Mouse (Mus musculus) limb, embryonic 14.5 days (tissue): ENCODE results near the gene 4930455H04Rik. TPM values are rescaled to one million over a fixed set of nuclear protein-coding genes. Genes with fewer than 3 reads are reported as not detected.

ENCODE experiments used
- ATAC-seq: fragments of 200-750 bp; cut with Nextera tagmentation; 2 replicates; pipeline ENCODE4 v1.8.0; 2017; ENCODE audit warnings: low read depth, moderate number of reproducible peaks, moderate TSS enrichment; ENCODE audit not compliant: low FRiP score
- DNase-seq: peaks from one replicate; pipeline ENCODE4 v3.0.0-alpha.2; 2015; ENCODE audit warnings: low spot score
- H3K27ac ChIP-seq: fragments of 300-500 bp; sonication (generic); replicated peaks from 2 replicates; pipeline ENCODE4 v1.5.1; 2014; ENCODE audit warnings: low read depth, mild to moderate bottlenecking, low read length, moderate library complexity, mixed read lengths
- H3K27me3 ChIP-seq: fragments of 300-500 bp; sonication (generic); 2 replicates; pipeline ENCODE4 v1.6.1; 2014; ENCODE audit warnings: low read length, mixed read lengths; ENCODE audit not compliant: control insufficient read depth, insufficient read depth
- H3K36me3 ChIP-seq: fragments of 300-500 bp; sonication (generic); 2 replicates; pipeline ENCODE4 v1.6.1; 2014; ENCODE audit warnings: mild to moderate bottlenecking, low read length, moderate library complexity, mixed read lengths; ENCODE audit not compliant: control insufficient read depth, insufficient read depth
- H3K4me1 ChIP-seq: fragments of 300-500 bp; sonication (generic); 2 replicates; pipeline ENCODE4 v1.6.1; 2014; ENCODE audit warnings: antibody characterized with exemption, low read length, mixed read lengths; ENCODE audit not compliant: control insufficient read depth, insufficient read depth
- H3K4me2 ChIP-seq: fragments of 300-500 bp; sonication (generic); replicated peaks from 2 replicates; pipeline ENCODE4 v1.6.1; 2014; ENCODE audit warnings: low read depth, mild to moderate bottlenecking, low read length, moderate library complexity; ENCODE audit not compliant: severe bottlenecking
- H3K4me3 ChIP-seq: fragments of 300-500 bp; sonication (generic); replicated peaks from 2 replicates; pipeline ENCODE4 v1.5.1; 2014; ENCODE audit warnings: low read length
- H3K9ac ChIP-seq: fragments of 300-500 bp; sonication (generic); 2 replicates; pipeline ENCODE4 v1.6.1; 2014; ENCODE audit warnings: mild to moderate bottlenecking, low read depth, low read length, moderate library complexity; ENCODE audit not compliant: severe bottlenecking
- H3K9me3 ChIP-seq: fragments of 300-500 bp; sonication (generic); 2 replicates; pipeline ENCODE4 v1.6.1; 2016; ENCODE audit warnings: low read length; ENCODE audit not compliant: control insufficient read depth
- POLR2A ChIP-seq: fragments of 200-500 bp; IDR thresholded peaks from 2 replicates; pipeline ENCODE4 v1.8.0; 2012; ENCODE audit warnings: inconsistent platforms, mild to moderate bottlenecking, moderate library complexity, borderline replicate concordance; ENCODE audit not compliant: insufficient read depth, insufficient read length; ENCODE audit errors: extremely low read depth
- WGBS: fragments of 180-500 bp; shearing (Covaris S2); extraction: QIAGEN DNeasy Blood & Tissue Kit; methylation state at CpG from one replicate; pipeline ENCODE4 v1.1.7; 2014; 5-methylcytosine and 5-hydroxymethylcytosine counted together
- polyA plus RNA-seq, 2 experiments: library from polyadenylated mRNA; depleted of rRNA in 1 of 2; stranded (reverse) in 1 of 2; unstranded in 1 of 2; fragments of >200 nt; fragmentation: Nextera tagmentation in 1 of 2; extraction: Ambion mirVana in 1 of 2; gene quantifications; 2 replicates each; pipeline versions ENCODE4 v1.2.1 to v1.2.3; 2012 to 2014

The 4930455H04Rik gene
- polyA plus RNA-seq, 2 experiments, result not detected

GRCm38 (mm10) chr3:116988221-116988620 is 20.2 kb downstream of the 4930455H04Rik start:
- Histone ChIP-seq H3K36me3 (no peaks in the 10 kb centered on the region), H3K9ac (no peak overlapping the region), H3K27me3 (no peaks in the 10 kb centered on the region), H3K27ac (no peak overlapping the region), H3K4me2 (no peak overlapping the region), H3K4me3 (no peak overlapping the region), H3K4me1 (no peaks in the 10 kb centered on the region), H3K9me3 (no peaks in the 10 kb centered on the region)
- WGBS, result 92% methylated on average over 3 of the region's 3 CpGs
- ATAC-seq (no peak), DNase-seq (no peak)
- no peak for TF ChIP-seq POLR2A

- 78% methylated on average over 2 of the region's 2 CpGs for WGBS
- TF ChIP-seq POLR2A, result no peak
- no peak overlapping the region for H3K27ac ChIP-seq
- no peaks in the 10 kb centered on the region for H3K36me3 ChIP-seq
- ATAC-seq (no peak), DNase-seq (no peak)
- H3K4me3 ChIP-seq, result no peak overlapping the region
- no peaks in the 10 kb centered on the region for H3K9me3 ChIP-seq
- H3K9ac ChIP-seq, result no peak overlapping the region
- no peaks in the 10 kb centered on the region for H3K27me3 ChIP-seq
- H3K4me2 ChIP-seq, result no peak overlapping the region
- H3K4me1 ChIP-seq, result no peaks in the 10 kb centered on the region
Observed at GRCm38 (mm10) chr3:116991180-116991579, 23.1 kb downstream of the 4930455H04Rik start.

- no peaks in the 10 kb centered on the region for H3K27me3 ChIP-seq
- no peaks in the 10 kb centered on the region for H3K4me1 ChIP-seq
- no peak overlapping the region for H3K4me3 ChIP-seq
- H3K27ac ChIP-seq, result no peak overlapping the region
- no peak overlapping the region for H3K9ac ChIP-seq
- ATAC-seq, result no peak
- H3K9me3 ChIP-seq, result no peaks in the 10 kb centered on the region
- no peak for TF ChIP-seq POLR2A
- no peak for DNase-seq
- no peaks in the 10 kb centered on the region for H3K36me3 ChIP-seq
- no peak overlapping the region for H3K4me2 ChIP-seq
- WGBS, result 79% methylated on average over 2 of the region's 2 CpGs
Observed at GRCm38 (mm10) chr3:116993011-116993410, 24.9 kb downstream of the 4930455H04Rik start.

GRCm38 (mm10) chr3:117001686-117002485 is 33.8 kb downstream of the 4930455H04Rik start:
- no peak overlapping the region for H3K4me2 ChIP-seq
- no peak overlapping the region for H3K9ac ChIP-seq
- ATAC-seq, result peak; percentile 62
- DNase-seq, result peak; percentile 16
- no peak overlapping the region for H3K4me3 ChIP-seq
- no peak overlapping the region for H3K27ac ChIP-seq
- no peaks in the 10 kb centered on the region for H3K27me3 ChIP-seq
- H3K9me3 ChIP-seq, result no peaks in the 10 kb centered on the region
- no peaks in the 10 kb centered on the region for H3K36me3 ChIP-seq
- 32% methylated on average over 9 of the region's 9 CpGs for WGBS
- H3K4me1 ChIP-seq, result peaks cover 3% of the 10 kb centered on the region; the same call in 1 of the 2 replicates
- no peak for TF ChIP-seq POLR2A

GRCm38 (mm10) chr3:117003379-117003778 is 35.3 kb downstream of the 4930455H04Rik start:
- 69% methylated on average over 6 of the region's 6 CpGs for WGBS
- ATAC-seq (no peak), DNase-seq (no peak)
- Histone ChIP-seq H3K4me3 (no peak overlapping the region), H3K9me3 (no peaks in the 10 kb centered on the region), H3K4me2 (no peak overlapping the region), H3K27ac (no peak overlapping the region), H3K9ac (no peak overlapping the region), H3K27me3 (no peaks in the 10 kb centered on the region), H3K4me1 (peaks cover 3% of the 10 kb centered on the region; the same call in 1 of the 2 replicates), H3K36me3 (no peaks in the 10 kb centered on the region)
- no peak for TF ChIP-seq POLR2A
